Mouse (Mus musculus) embryonic facial prominence, embryonic 13.5 days (tissue): ENCODE results near the gene Fer. TPM values are rescaled to one million over a fixed set of nuclear protein-coding genes. Genes with fewer than 3 reads are reported as not detected.

Experiments used
- ATAC-seq: fragments of 200-750 bp; cut with Nextera tagmentation; 2 replicates; pipeline ENCODE4 v1.8.0; 2017; ENCODE audit warnings: low read depth; ENCODE audit not compliant: insufficient number of reproducible peaks, insufficient read depth, low FRiP score, low TSS enrichment
- H3K27ac ChIP-seq: fragments of 300-500 bp; sonication (generic); 2 replicates; pipeline ENCODE4 v1.5.1; 2015; ENCODE audit warnings: moderate library complexity, mild to moderate bottlenecking, inconsistent platforms
- H3K27me3 ChIP-seq: fragments of 300-500 bp; sonication (generic); 2 replicates; pipeline ENCODE4 v1.6.1; 2015; ENCODE audit warnings: mild to moderate bottlenecking, inconsistent platforms
- H3K36me3 ChIP-seq: fragments of 300-500 bp; sonication (generic); 2 replicates; pipeline ENCODE4 v1.6.1; 2015; ENCODE audit warnings: mild to moderate bottlenecking, inconsistent platforms
- H3K4me1 ChIP-seq: fragments of 300-500 bp; sonication (generic); 2 replicates; pipeline ENCODE4 v1.6.1; 2015; ENCODE audit warnings: inconsistent platforms
- H3K4me2 ChIP-seq: fragments of 300-500 bp; sonication (generic); 2 replicates; pipeline ENCODE4 v1.6.1; 2015; ENCODE audit warnings: moderate library complexity, mild to moderate bottlenecking, inconsistent platforms
- H3K4me3 ChIP-seq: fragments of 300-500 bp; sonication (generic); 2 replicates; pipeline ENCODE4 v1.5.1; 2015; ENCODE audit warnings: mild to moderate bottlenecking, inconsistent platforms
- H3K9ac ChIP-seq: fragments of 300-500 bp; sonication (generic); 2 replicates; pipeline ENCODE4 v1.6.1; 2015; ENCODE audit warnings: mild to moderate bottlenecking, inconsistent platforms
- H3K9me3 ChIP-seq: fragments of 300-500 bp; sonication (generic); 2 replicates; pipeline ENCODE4 v1.6.1; 2016; ENCODE audit warnings: inconsistent platforms
- WGBS: fragments of 180-500 bp; shearing (Covaris S2); methylation state at CpG from one replicate; pipeline ENCODE4 v1.1.7; 2015; ENCODE audit warnings: mixed read lengths; 5-methylcytosine and 5-hydroxymethylcytosine counted together
- polyA plus RNA-seq: library from polyadenylated mRNA; unstranded; fragments of >200 nt; fragmentation: Nextera tagmentation; extraction: Ambion mirVana; gene quantifications from 2 replicates; pipeline ENCODE4 v1.2.1, GENCODE M21; 2015

The Fer gene
- polyA plus RNA-seq, 1 experiment from 2014 or later, result 33.4 TPM

- H3K27me3 ChIP-seq, result no peaks in the 10 kb centered on the region
- H3K9ac ChIP-seq, result no peak overlapping the region
- H3K4me2 ChIP-seq, result no peak overlapping the region
- H3K36me3 ChIP-seq, result no peaks in the 10 kb centered on the region
- H3K4me1 ChIP-seq, result no peaks in the 10 kb centered on the region
- no peaks in the 10 kb centered on the region for H3K9me3 ChIP-seq
- no peak for ATAC-seq
- 79% methylated on average over 7 of the region's 7 CpGs for WGBS
- H3K4me3 ChIP-seq, result no peak overlapping the region
- no peak overlapping the region for H3K27ac ChIP-seq
Observed at GRCm38 (mm10) chr17:63871773-63872172, 8.9 kb downstream of the Fer start.

- Histone ChIP-seq H3K27me3 (no peaks in the 10 kb centered on the region), H3K9ac (no peak overlapping the region), H3K4me1 (no peaks in the 10 kb centered on the region), H3K27ac (no peak overlapping the region), H3K4me2 (no peak overlapping the region), H3K4me3 (no peak overlapping the region), H3K36me3 (no peaks in the 10 kb centered on the region), H3K9me3 (no peaks in the 10 kb centered on the region)
- 76% methylated on average over 4 of the region's 4 CpGs for WGBS
- ATAC-seq, result no peak
Observed at GRCm38 (mm10) chr17:63878889-63879288, 16.0 kb downstream of the Fer start.

GRCm38 (mm10) chr17:63880009-63880408, 17.1 kb downstream of the Fer start:
- no peaks in the 10 kb centered on the region for H3K27me3 ChIP-seq
- ATAC-seq, result no peak
- 84% methylated on average over 4 of the region's 4 CpGs for WGBS
- no peak overlapping the region for H3K4me2 ChIP-seq
- no peak overlapping the region for H3K27ac ChIP-seq
- H3K36me3 ChIP-seq, result no peaks in the 10 kb centered on the region
- no peak overlapping the region for H3K4me3 ChIP-seq
- H3K9ac ChIP-seq, result no peak overlapping the region
- no peaks in the 10 kb centered on the region for H3K9me3 ChIP-seq
- H3K4me1 ChIP-seq, result no peaks in the 10 kb centered on the region

- WGBS, result 92% methylated on average over 2 of the region's 2 CpGs
- Histone ChIP-seq H3K27me3 (no peaks in the 10 kb centered on the region), H3K9ac (no peak overlapping the region), H3K4me1 (no peaks in the 10 kb centered on the region), H3K27ac (no peak overlapping the region), H3K36me3 (no peaks in the 10 kb centered on the region), H3K4me2 (no peak overlapping the region), H3K9me3 (no peaks in the 10 kb centered on the region), H3K4me3 (no peak overlapping the region)
- no peak for ATAC-seq
Observed at GRCm38 (mm10) chr17:63886988-63887387, 24.1 kb downstream of the Fer start.

GRCm38 (mm10) chr17:63890611-63891010, 27.7 kb downstream of the Fer start:
- H3K27ac ChIP-seq, result no peak overlapping the region
- no peaks in the 10 kb centered on the region for H3K36me3 ChIP-seq
- no peaks in the 10 kb centered on the region for H3K9me3 ChIP-seq
- no peaks in the 10 kb centered on the region for H3K4me1 ChIP-seq
- no peak overlapping the region for H3K4me2 ChIP-seq
- no peak overlapping the region for H3K9ac ChIP-seq
- no peaks in the 10 kb centered on the region for H3K27me3 ChIP-seq
- ATAC-seq, result no peak
- H3K4me3 ChIP-seq, result no peak overlapping the region

- Histone ChIP-seq H3K27ac (no peak overlapping the region), H3K9me3 (no peaks in the 10 kb centered on the region), H3K4me1 (no peaks in the 10 kb centered on the region), H3K27me3 (no peaks in the 10 kb centered on the region), H3K4me3 (no peak overlapping the region), H3K9ac (no peak overlapping the region), H3K4me2 (no peak overlapping the region), H3K36me3 (0 out of 2 replicates have a peak, but pooled peaks cover 2% of the 10 kb centered on the region)
- ATAC-seq, result no peak
- WGBS, result 86% methylated on average over 3 of the region's 3 CpGs
Observed at GRCm38 (mm10) chr17:63895829-63896228, 33.0 kb downstream of the Fer start.

- no peak overlapping the region for H3K4me2 ChIP-seq
- no peak overlapping the region for H3K9ac ChIP-seq
- H3K9me3 ChIP-seq, result no peaks in the 10 kb centered on the region
- 88% methylated on average over 7 of the region's 7 CpGs for WGBS
- H3K4me1 ChIP-seq, result no peaks in the 10 kb centered on the region
- H3K27me3 ChIP-seq, result no peaks in the 10 kb centered on the region
- H3K36me3 ChIP-seq, result 0 out of 2 replicates have a peak, but pooled peaks cover 2% of the 10 kb centered on the region
- H3K27ac ChIP-seq, result no peak overlapping the region
- no peak for ATAC-seq
- H3K4me3 ChIP-seq, result no peak overlapping the region
Observed at GRCm38 (mm10) chr17:63897050-63897449, 34.2 kb downstream of the Fer start.

- no peak overlapping the region for H3K4me2 ChIP-seq
Observed at GRCm38 (mm10) chr17:63909297-63909696, 46.4 kb downstream of the Fer start.

GRCm38 (mm10) chr17:63921601-63922203, 58.8 kb downstream of the Fer start:
- Histone ChIP-seq H3K36me3 (0 out of 2 replicates have a peak, but pooled peaks cover 3% of the 10 kb centered on the region), H3K4me2 (no peak overlapping the region), H3K27me3 (no peaks in the 10 kb centered on the region), H3K9me3 (no peaks in the 10 kb centered on the region), H3K27ac (no peak overlapping the region), H3K9ac (no peak overlapping the region), H3K4me1 (no peaks in the 10 kb centered on the region), H3K4me3 (no peak overlapping the region)
- ATAC-seq, result no peak
- WGBS, result 83% methylated on average over 6 of the region's 6 CpGs

More at GRCm38 (mm10) chr17:63909297-63909696, 46.4 kb downstream of the Fer start:
- Histone ChIP-seq H3K9me3 (no peaks in the 10 kb centered on the region; the same call in 1 of the 2 replicates), H3K36me3 (peaks cover 7% of the 10 kb centered on the region), H3K4me1 (no peaks in the 10 kb centered on the region), H3K27ac (no peak overlapping the region), H3K27me3 (no peaks in the 10 kb centered on the region), H3K4me3 (no peak overlapping the region), H3K9ac (no peak overlapping the region)
- ATAC-seq, result no peak
- WGBS, result 95% methylated on average over 4 of the region's 4 CpGs

GRCm38 (mm10) chr17:63925581-63925980, 62.7 kb downstream of the Fer start:
- WGBS, result 76% methylated on average over 3 of the region's 3 CpGs
- Histone ChIP-seq H3K36me3 (0 out of 2 replicates have a peak, but pooled peaks cover 3% of the 10 kb centered on the region), H3K4me1 (no peaks in the 10 kb centered on the region), H3K9me3 (no peaks in the 10 kb centered on the region), H3K27me3 (no peaks in the 10 kb centered on the region), H3K27ac (no peak overlapping the region), H3K4me3 (no peak overlapping the region), H3K4me2 (no peak overlapping the region), H3K9ac (no peak overlapping the region)
- no peak for ATAC-seq

- Histone ChIP-seq H3K36me3 (peaks cover 11% of the 10 kb centered on the region), H3K27ac (no peak overlapping the region), H3K9me3 (no peaks in the 10 kb centered on the region), H3K9ac (no peak overlapping the region), H3K4me1 (no peaks in the 10 kb centered on the region), H3K27me3 (no peaks in the 10 kb centered on the region), H3K4me2 (no peak overlapping the region), H3K4me3 (no peak overlapping the region)
- no peak for ATAC-seq
- 64% methylated on average over 4 of the region's 4 CpGs for WGBS
Observed at GRCm38 (mm10) chr17:63930634-63931033, 67.8 kb downstream of the Fer start.

- WGBS, result 68% methylated on average over 1 of the region's 1 CpGs
Observed at GRCm38 (mm10) chr17:63931556-63931955, 68.7 kb downstream of the Fer start.

More at GRCm38 (mm10) chr17:63931556-63931955, 68.7 kb downstream of the Fer start:
- H3K27ac ChIP-seq, result no peak overlapping the region
- H3K4me3 ChIP-seq, result no peak overlapping the region
- H3K4me2 ChIP-seq, result no peak overlapping the region
- no peaks in the 10 kb centered on the region for H3K27me3 ChIP-seq
- H3K9me3 ChIP-seq, result no peaks in the 10 kb centered on the region
- no peak overlapping the region for H3K9ac ChIP-seq
- no peaks in the 10 kb centered on the region for H3K4me1 ChIP-seq
- ATAC-seq, result no peak
- H3K36me3 ChIP-seq, result peaks cover 14% of the 10 kb centered on the region
